Mouse (Mus musculus) frontal cortex, adult (tissue): ENCODE results near the gene Dock3.

Experiments
- ATAC-seq: cut with Nextera tagmentation; 2 replicates; pipeline ENCODE4 v1.9.2; 2017; ENCODE audit warnings: mild to moderate bottlenecking, moderate library complexity, mixed read lengths; ENCODE audit not compliant: low TSS enrichment

Gene Dock3

GRCm38 (mm10) chr9:106889321-106889720 is 342.4 kb downstream of the Dock3 start:
- no peak for ATAC-seq

- no peak for ATAC-seq
Observed at GRCm38 (mm10) chr9:106888346-106888745, 343.4 kb downstream of the Dock3 start.

- ATAC-seq, result peak; percentile 48
Observed at GRCm38 (mm10) chr9:106886828-106887702, 344.6 kb downstream of the Dock3 start, which contains the start of gene Rbm15b. Gene Rbm15b, minus strand, starts transcription at chr9:106887428.

DNA sequence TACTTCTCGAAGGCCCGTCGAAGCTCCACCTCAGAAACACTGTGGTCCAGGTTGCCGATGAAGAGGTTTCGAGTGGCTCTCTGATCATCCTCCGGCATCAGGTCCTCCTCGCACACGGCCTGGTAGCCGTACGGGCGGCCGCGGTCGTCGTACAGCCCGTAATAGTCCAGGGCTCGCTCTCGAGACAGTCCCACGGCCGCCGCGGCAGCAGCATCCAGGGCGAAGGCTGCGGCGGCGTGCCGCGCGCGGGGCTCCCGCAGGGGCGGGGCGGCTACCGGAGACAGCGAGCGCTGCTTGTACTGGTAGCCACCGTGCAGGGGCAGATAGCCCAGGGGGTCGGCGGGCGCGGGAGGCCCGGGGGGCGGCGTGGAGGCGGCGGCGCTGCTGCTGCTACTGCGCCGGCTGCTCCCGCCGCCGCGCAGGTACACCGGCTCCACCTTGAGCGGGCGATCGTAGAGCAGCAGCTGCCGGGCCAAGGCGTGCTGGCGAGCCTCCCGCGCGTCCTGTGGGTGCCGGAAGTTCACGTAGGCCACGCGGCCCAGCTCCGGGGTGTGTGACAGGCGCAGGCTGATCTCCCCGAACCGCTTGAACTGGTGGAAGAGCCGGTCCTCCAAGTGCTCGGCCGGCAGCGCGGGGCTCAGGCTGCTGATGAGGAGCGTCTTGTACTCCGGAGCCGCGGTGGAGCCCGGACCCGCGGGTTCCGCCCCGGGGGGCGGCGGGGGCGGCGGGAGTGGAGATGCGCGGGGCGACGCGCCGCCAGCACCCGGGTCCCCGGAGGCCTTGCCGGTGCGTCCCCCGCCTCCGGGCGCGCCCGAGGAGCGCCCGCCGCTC is 345.6 kb downstream of the Dock3 start:
- ATAC-seq, result no peak

- no peak; the same call in 1 of the 2 replicates for ATAC-seq
Observed at GRCm38 (mm10) chr9:106884996-106885900, 346.5 kb downstream of the Dock3 start.

- no peak for ATAC-seq
Observed at GRCm38 (mm10) chr9:106884306-106884705, 347.4 kb downstream of the Dock3 start.

DNA sequence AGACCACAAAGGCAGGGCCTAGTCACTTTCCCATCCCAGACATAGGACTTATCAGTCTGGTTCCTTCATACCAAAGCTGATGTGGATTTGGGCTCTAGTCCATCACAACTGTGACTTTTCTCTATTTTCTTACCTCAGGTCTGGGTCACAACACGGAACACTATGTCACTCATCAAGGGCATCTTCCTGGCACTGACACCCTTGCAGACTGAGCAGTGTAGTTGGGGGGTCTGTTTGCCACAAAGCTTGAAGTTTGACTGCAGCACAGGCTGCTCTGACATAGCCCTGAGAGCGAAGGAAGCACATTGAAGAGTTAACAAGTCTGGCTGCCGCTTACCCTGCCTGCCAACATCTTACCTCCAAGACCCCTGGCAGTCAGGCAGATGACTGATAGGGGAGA is 348.6 kb downstream of the Dock3 start:
- ATAC-seq, result no peak

DNA sequence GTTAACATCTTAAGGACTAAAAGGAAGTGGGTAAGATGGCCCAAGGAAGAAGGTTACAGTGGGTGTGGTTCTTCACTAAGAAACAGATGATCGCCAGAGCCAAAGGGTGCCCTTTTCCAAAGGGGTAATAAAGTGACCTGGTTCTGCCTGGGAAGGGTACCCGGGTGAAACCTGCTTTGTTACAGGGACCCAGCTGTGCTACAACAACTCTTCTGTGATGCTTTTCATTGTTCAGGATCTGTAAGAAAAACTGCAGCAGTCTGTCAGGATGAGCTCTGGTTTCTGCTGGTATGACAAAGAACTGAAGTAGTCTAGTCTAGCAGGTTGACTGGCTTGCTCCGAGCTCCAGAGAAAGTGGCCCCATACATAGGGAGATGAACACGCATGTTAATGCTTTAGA is 349.5 kb downstream of the Dock3 start:
- no peak for ATAC-seq

DNA sequence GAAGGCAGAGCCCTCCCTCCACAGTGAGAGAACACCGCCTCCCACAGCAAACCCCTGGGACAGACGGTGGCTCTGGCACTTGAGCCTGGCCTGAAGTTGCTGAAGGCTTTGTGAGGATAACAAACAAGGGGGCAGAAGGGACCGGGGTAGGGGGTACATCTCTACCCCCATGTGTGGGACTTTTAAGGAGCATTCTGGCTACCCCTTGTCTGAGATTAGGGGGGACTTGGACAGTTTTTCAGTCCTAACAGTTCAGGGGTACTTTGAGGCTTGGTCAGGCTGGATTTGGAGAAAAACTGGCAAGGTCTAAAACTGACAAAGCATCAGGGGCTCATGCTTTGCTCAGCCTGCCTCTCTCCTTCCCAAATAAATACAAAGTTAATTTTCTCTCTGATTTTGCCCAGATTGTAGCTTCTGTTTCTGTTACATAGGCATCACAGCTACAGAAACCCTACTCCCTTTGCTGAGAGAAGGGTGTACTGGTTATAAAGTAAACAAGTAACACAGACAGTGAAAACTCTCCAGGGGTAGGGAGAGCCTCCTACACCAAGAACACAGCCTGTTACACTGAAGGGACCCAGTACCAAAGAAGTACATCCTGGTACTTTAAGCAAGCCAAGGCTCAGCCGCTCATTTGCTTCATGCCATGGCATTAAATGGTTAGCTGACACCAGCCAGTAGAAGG is 350.5 kb downstream of the Dock3 start:
- ATAC-seq, result no peak

DNA sequence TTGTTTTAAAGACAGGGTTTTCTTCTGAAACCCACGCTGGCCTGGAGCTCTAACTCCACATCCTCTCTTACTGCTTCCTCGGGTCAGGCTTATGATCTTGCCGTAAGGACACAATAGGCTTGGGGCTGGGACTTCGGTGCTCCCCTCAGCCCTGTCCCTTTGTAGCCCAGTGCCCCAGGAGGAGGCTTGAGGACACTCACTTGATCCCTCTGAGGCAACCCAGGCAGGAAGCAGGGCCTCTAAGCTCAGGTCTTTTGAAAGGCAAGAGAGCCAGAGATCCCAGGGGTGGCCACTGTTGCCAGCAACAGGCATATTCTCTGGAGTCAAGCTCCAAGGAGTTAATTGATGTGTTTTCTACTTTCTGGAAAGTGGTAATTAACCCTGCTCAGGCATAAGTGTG is 352.2 kb downstream of the Dock3 start:
- ATAC-seq, result no peak

GRCm38 (mm10) chr9:106876666-106877065 is 355.0 kb downstream of the Dock3 start:
- no peak for ATAC-seq

DNA sequence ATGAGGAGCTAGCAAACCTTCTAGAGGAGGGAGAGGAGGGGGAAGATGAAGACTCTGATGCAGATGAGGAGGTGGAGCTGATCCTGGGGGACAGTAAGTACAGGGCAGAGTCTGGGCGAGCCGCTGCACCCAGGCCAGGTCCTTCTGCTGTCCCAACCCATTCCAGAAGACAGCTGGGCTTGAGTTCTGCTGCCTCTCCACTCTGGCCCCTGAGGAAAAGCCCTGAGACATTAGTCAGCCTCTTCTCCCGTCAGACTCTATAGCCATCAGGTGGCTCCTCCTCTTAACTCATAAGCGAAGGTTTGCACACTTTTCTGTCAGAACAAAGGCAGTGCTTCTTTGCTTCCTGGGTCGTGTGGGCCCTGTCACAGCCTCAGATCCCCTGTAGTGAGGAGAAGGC is 357.5 kb downstream of the Dock3 start:
- no peak for ATAC-seq

- no peak for ATAC-seq
Observed at GRCm38 (mm10) chr9:106858036-106858435, 373.7 kb downstream of the Dock3 start.

DNA sequence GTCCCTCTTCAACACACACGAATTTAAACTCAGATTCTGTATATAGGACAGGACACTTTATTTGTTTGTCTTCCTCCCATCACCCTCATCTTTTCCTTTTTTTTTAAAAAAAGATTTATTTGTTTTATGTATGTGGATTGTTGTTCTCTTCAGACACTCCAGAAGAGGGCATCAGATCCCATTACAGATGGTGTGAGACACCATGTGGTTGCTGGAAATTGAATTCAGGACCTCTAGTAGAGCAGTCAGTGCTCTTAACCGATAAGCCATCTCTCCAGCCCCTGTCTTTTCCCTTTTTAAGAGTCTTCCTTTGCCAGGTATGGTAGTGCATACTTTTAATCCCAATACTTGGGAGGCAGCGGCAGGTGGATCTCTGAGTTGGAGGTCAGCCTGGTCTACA is 375.0 kb downstream of the Dock3 start:
- no peak for ATAC-seq
